Mouse (Mus musculus) lung, postnatal 0 days (tissue): ENCODE results near the gene Ccdc71.

Source experiments
- CTCF ChIP-seq: IDR thresholded peaks from 2 replicates; pipeline ENCODE4 v1.5.1; 2016; ENCODE audit warnings: antibody characterized with exemption, mild to moderate bottlenecking
- EP300 ChIP-seq: IDR thresholded peaks from 2 replicates; pipeline ENCODE4 v1.6.1; 2016; ENCODE audit warnings: antibody characterized with exemption, mild to moderate bottlenecking, control low read depth

DNA sequence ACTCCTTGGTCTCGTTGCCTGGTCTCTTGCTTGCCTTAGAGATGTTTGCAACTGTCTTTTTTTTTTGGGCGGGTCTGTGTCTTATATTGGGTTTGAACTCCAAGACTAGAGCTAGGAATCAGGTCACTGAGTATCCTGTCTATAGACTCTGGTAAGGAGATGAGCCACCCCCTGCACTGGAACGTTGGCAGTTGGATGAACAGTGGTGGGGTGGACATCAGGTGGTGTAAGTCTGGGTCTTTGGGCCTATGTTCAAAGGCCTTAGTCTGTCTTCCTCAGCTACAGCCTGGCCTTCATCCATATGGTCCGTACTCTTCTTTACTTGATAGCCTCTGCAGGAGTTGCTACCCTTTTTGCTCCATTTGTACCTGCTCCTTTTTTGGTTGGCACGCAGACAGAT is 1.3 kb downstream of the Ccdc71 start:
- TF ChIP-seq CTCF = no peak
- TF ChIP-seq EP300 = no peak
